Mouse (Mus musculus) stomach, adult 2 months (tissue): ENCODE data around the gene Rnaset2a. TPM values are rescaled to one million over a fixed set of nuclear protein-coding genes. Genes with fewer than 3 reads are reported as not detected.

ENCODE experiments used
- polyA plus RNA-seq: library from polyadenylated mRNA; depleted of rRNA; stranded (reverse); fragments of >200 nt; gene quantifications from 2 replicates; pipeline ENCODE4 v1.2.3, GENCODE M21; 2012; rRNA removed

Gene Rnaset2a
- polyA plus RNA-seq: 14.6 and 14.8 TPM in 2 replicates

GRCm38 (mm10) chr17:8147439-8148316, at the start of gene Rnaset2a, which contains the start of gene Gm49673:
TSS of gene Rnaset2a (minus strand) at chr17:8148097.
TSS of gene Gm49673 (minus strand) at chr17:8147788.

GRCm38 (mm10) chr17:8164701-8165607, 17.1 kb upstream of the Rnaset2a start, which contains the start of gene Fgfr1op:
TSS of gene Fgfr1op (plus strand) at chr17:8165501.

Other genes starting within 250 kb of the Rnaset2a start
- 0.29 and 0.32 TPM in 2 replicates for gene Tagap, start 222.1 kb downstream of the Rnaset2a start, polyA plus RNA-seq
- 42.0 and 89.5 TPM in 2 replicates for gene Rsph3a, start 202.5 kb downstream of the Rnaset2a start, polyA plus RNA-seq
- gene Gm49673, start 309 bp downstream of the Rnaset2a start, polyA plus RNA-seq: 2.4 TPM in 1 of 2 replicates, not detected in the other
- gene Fgfr1op, start 17.4 kb upstream of the Rnaset2a start, polyA plus RNA-seq: 0.18 and 0.29 TPM in 2 replicates
- gene Ccr6, start 87.9 kb upstream of the Rnaset2a start, polyA plus RNA-seq: 0.09 and 0.22 TPM in 2 replicates
- gene Mpc1, start 134.8 kb upstream of the Rnaset2a start, polyA plus RNA-seq: 33.0 and 35.4 TPM in 2 replicates
- 81.8 and 82.4 TPM in 2 replicates for gene Sft2d1, start 163.0 kb upstream of the Rnaset2a start, polyA plus RNA-seq
- gene Prr18, start 189.4 kb upstream of the Rnaset2a start, polyA plus RNA-seq: 1.1 and 1.3 TPM in 2 replicates
- not detected in 2 replicates for gene T2, start 207.9 kb upstream of the Rnaset2a start, polyA plus RNA-seq